Mouse (Mus musculus) liver, embryonic 14.5 days (tissue): ENCODE measurements around the gene Ccdc190.

ENCODE experiments used
- CTCF ChIP-seq: IDR thresholded peaks from 2 replicates; pipeline ENCODE4 v1.5.1; 2016; ENCODE audit warnings: antibody characterized with exemption, low read depth, control low read depth
- EP300 ChIP-seq: IDR thresholded peaks from 2 replicates; pipeline ENCODE4 v1.6.1; 2016; ENCODE audit warnings: antibody characterized with exemption, low read depth

GRCm38 (mm10) chr1:169970936-169971335 is 42.5 kb downstream of the Ccdc190 start:
- TF ChIP-seq CTCF (no peak), EP300 (no peak)
